In genomic region chr5:105110271-105110852, GRCm38 (mm10) we compare ENCODE assay signal across 8 mouse cellular contexts. TPM values are rescaled to one million over a fixed set of nuclear protein-coding genes. Genes with fewer than 3 reads are reported as not detected.
DNase-seq lines count a peak whose midpoint lies in the region; ATAC-seq and TF ChIP-seq lines count a peak whose summit lies in the region.
"Not testable (repeated sequence)": the region's sequence is repeated elsewhere in the genome, so short reads cannot be mapped to it uniquely, and the experiment has no call there.

No protein-coding gene starts in this region.

- peak; percentile 68 for DNase-seq in adipocyte (ENCODE audit: low spot score)
- peak; percentile 12 for DNase-seq in embryonic facial prominence, embryonic 14.5 days (ENCODE audit: low spot score)
- peak; percentile 45 for DNase-seq in kidney, adult 18-20 months
- peak; percentile 40 for DNase-seq in liver, adult 2 months (ENCODE audit: extremely low read depth, low read depth, low spot score)
- DNase-seq in spleen, adult 18-20 months: peak; percentile 71 to 77
- DNase-seq in urinary bladder, adult 18-20 months (ENCODE audit: low spot score in 2 of 2): peak; percentile 5 to 22

- not testable (repeated sequence) for H3K27ac ChIP-seq in embryonic facial prominence, embryonic 14.5 days (replicated peaks; ENCODE audit: low read depth, low read length)
- H3K27ac ChIP-seq in heart, embryonic 13.5 days (replicated peaks): peak overlapping the region; percentile 77
- peak overlapping the region; percentile 59 for H3K27ac ChIP-seq in liver, adult 2 months (replicated peaks; ENCODE audit: insufficient read depth, low read depth, low read length)

- H3K4me3 ChIP-seq in embryonic facial prominence, embryonic 14.5 days (ENCODE audit: low read depth, low read length); heart, embryonic 13.5 days; liver, adult 2 months (ENCODE audit: insufficient read depth, low read depth, low read length): not testable (repeated sequence)

- peak; percentile 57; the same call in 1 of the 2 replicates for ATAC-seq in embryonic facial prominence, embryonic 14.5 days (ENCODE audit: low read depth)
- not testable (repeated sequence) for ATAC-seq in heart, embryonic 13.5 days (ENCODE audit: extremely low read depth, insufficient number of reproducible peaks, low FRiP score, low TSS enrichment)
- peak; percentile 90 for ATAC-seq in megakaryocyte progenitor cell, adult 5-6 weeks (replicated peaks; ENCODE audit: poor library complexity)

- H3K27me3 ChIP-seq in embryonic facial prominence, embryonic 14.5 days (replicated peaks; ENCODE audit: control insufficient read depth, insufficient read depth, low read length); heart, embryonic 13.5 days (replicated peaks); liver, adult 2 months (ENCODE audit: control insufficient read depth, insufficient read depth, low read length): not testable (repeated sequence)

- H3K4me1 ChIP-seq in embryonic facial prominence, embryonic 14.5 days (ENCODE audit: control insufficient read depth, insufficient read depth, low read length); heart, embryonic 13.5 days; liver, adult 2 months (ENCODE audit: control insufficient read depth, insufficient read depth, low read length): not testable (repeated sequence)

- H3K9ac ChIP-seq in embryonic facial prominence, embryonic 14.5 days (ENCODE audit: low read depth, low read length); heart, embryonic 13.5 days; liver, adult 2 months (ENCODE audit: low read depth, low read length): not testable (repeated sequence)

- H3K9me3 ChIP-seq in embryonic facial prominence, embryonic 14.5 days (ENCODE audit: control insufficient read depth, low read length); heart, embryonic 13.5 days: not testable (repeated sequence)

- H3K4me2 ChIP-seq in embryonic facial prominence, embryonic 14.5 days (ENCODE audit: low read depth, low read length): not testable (repeated sequence)
- peak overlapping the region; percentile 37 for H3K4me2 ChIP-seq in heart, embryonic 13.5 days

- 7% methylated on average over 4 of the region's 4 CpGs for WGBS in embryonic facial prominence, embryonic 14.5 days
- 13% methylated on average over 4 of the region's 4 CpGs for WGBS in heart, embryonic 13.5 days
- 7% methylated on average over 4 of the region's 4 CpGs for WGBS in liver, adult 2 months

- not testable (repeated sequence) for TF ChIP-seq CTCF in liver, adult 2 months (IDR thresholded peaks at IDR 0.05; ENCODE audit: low read depth, low read length)

- H3K79me2 ChIP-seq in liver, adult 2 months (ENCODE audit: control insufficient read depth, insufficient read depth, low read length): not testable (repeated sequence)

- TF ChIP-seq POLR2A in liver, adult 2 months (IDR thresholded peaks at IDR 0.05; ENCODE audit: extremely low read depth, insufficient read depth, low read length): not testable (repeated sequence)

- H3K36me3 ChIP-seq in embryonic facial prominence, embryonic 14.5 days (ENCODE audit: control insufficient read depth, insufficient read depth, low read length); heart, embryonic 13.5 days; liver, adult 2 months (ENCODE audit: control insufficient read depth, insufficient read depth, low read length): not testable (repeated sequence)

RNA-seq across cellular contexts. Expression of gene Gbp9, which starts 29.0 kb away (rescaled TPM):
- 4.2 and 4.6 TPM in 2 replicates for polyA plus RNA-seq in embryonic facial prominence, embryonic 14.5 days (2014; fragmentation: Nextera tagmentation; extraction: Ambion mirVana)
- polyA plus RNA-seq in heart, embryonic 13.5 days (2015; fragmentation: Nextera tagmentation; extraction: Ambion mirVana): 3.0 and 3.2 TPM in 2 replicates
- 5.1 and 6.8 TPM in 2 replicates for total RNA-seq in liver, adult 2 months (2014; rRNA removed)
- polyA plus RNA-seq in liver, adult 2 months (2012; rRNA removed): 0.71 and 1.7 TPM in 2 replicates
- total RNA-seq in megakaryocyte progenitor cell, adult 5-6 weeks (2015): 0.12 and 0.15 TPM in 2 replicates
- total RNA-seq in megakaryocyte progenitor cell, adult 5-6 weeks (2017): 0.08 and 1.1 TPM in 2 replicates

RNA-seq across cellular contexts. Expression of gene Gbp8, which starts 29.0 kb away (rescaled TPM):
- 0.79 and 1.2 TPM in 2 replicates for polyA plus RNA-seq in embryonic facial prominence, embryonic 14.5 days (2014; fragmentation: Nextera tagmentation; extraction: Ambion mirVana)
- polyA plus RNA-seq in heart, embryonic 13.5 days (2015; fragmentation: Nextera tagmentation; extraction: Ambion mirVana): 1.3 and 1.4 TPM in 2 replicates
- 3.7 and 4.8 TPM in 2 replicates for total RNA-seq in liver, adult 2 months (2014; rRNA removed)
- 0.45 and 1.2 TPM in 2 replicates for polyA plus RNA-seq in liver, adult 2 months (2012; rRNA removed)
- 0.78 TPM in 1 of 2 replicates, not detected in the other for total RNA-seq in megakaryocyte progenitor cell, adult 5-6 weeks (2015)
- 0.14 and 0.46 TPM in 2 replicates for total RNA-seq in megakaryocyte progenitor cell, adult 5-6 weeks (2017)

RNA-seq across cellular contexts. Expression of gene Gbp4, which starts 29.0 kb away (rescaled TPM):
- 1.2 and 1.4 TPM in 2 replicates for polyA plus RNA-seq in embryonic facial prominence, embryonic 14.5 days (2014; fragmentation: Nextera tagmentation; extraction: Ambion mirVana)
- 4.7 and 7.2 TPM in 2 replicates for polyA plus RNA-seq in heart, embryonic 13.5 days (2015; fragmentation: Nextera tagmentation; extraction: Ambion mirVana)
- 4.8 and 5.3 TPM in 2 replicates for total RNA-seq in liver, adult 2 months (2014; rRNA removed)
- polyA plus RNA-seq in liver, adult 2 months (2012; rRNA removed): 1.2 and 2.6 TPM in 2 replicates
- total RNA-seq in megakaryocyte progenitor cell, adult 5-6 weeks (2015): 0.12 and 0.15 TPM in 2 replicates
- 0.08 TPM in 1 of 2 replicates, not detected in the other for total RNA-seq in megakaryocyte progenitor cell, adult 5-6 weeks (2017)

Comparison
In these comparisons a context has a peak if more than half of its experiments do, and no peak if none do; other contexts are left out.
1. DNase-seq: peak in every context shown above with its lines; median percentile 74 in spleen, adult 18-20 months; 68 in adipocyte; 45 in kidney, adult 18-20 months; 40 in liver, adult 2 months; 14 in urinary bladder, adult 18-20 months; 12 in embryonic facial prominence, embryonic 14.5 days.